Mouse (Mus musculus) spleen, postnatal 10 days (tissue): ENCODE data around the gene Azi2.

Experiments
- DNase-seq, 2 experiments: peaks; one replicate each; pipeline ENCODE4 v3.0.0; 2021 to 2022; ENCODE audit warnings: low spot score in 2 of 2

Azi2 gene

DNA sequence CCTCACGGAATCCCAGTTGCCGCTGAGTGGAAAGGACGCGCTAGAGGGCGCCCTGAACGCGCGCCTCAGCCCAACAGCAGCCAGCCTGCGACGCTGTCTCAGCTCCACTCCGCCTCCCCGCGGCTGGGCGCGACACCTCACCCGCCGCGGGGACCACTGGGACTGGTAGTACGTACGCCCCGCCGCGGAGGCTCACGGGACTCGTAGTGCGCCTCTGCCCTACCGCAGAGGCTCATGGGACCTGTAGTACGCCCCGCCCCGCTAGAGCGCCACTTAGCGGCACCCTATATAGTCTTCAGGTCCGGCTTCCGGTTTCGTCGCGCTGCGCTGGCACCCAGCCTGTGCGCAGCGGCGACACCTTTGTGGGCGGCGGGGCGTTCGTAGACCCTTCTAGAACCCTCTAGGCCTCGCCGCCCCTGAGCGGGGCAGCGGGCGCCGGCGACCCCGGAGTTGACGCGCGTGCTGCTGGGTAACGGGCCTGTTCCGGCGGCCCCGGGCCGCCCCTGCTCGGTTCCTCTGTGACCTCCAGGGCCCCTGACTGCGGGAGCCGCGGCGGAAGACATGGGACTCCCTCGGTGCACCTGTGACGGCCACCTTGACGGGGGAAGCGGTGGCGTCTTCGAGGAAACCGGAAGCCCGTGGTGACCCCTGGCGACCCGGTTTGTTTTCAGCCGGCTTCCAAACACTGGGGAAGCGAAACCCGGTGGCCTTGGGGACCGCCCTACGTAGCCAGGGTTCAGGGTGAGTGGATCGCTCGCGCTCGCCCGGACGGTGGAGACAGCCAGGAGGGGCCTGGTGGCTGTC, at the start of gene Azi2:
Gene Azi2, plus strand, starts transcription at position 282 of the 804 bp plus-strand sequence.
- DNase-seq = peak; percentile 96 to 99

DNA sequence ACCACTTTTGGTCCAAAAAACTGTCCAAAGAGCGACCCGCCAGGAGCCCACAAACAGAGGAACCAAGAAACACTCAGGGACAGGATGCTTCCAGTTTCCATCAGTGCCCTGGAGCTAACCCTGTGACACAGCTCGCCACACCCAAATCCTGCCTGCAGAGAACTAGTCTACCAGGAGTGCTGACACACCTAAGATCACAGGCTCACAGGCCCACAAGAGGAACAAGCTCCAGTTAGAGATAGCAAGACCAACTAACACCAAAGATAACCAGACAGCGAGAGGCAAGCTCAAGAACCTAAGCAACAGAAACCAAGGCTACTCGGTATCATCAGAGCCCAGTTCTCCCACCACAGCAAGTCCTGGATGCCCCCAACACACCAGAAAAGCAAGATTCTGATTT, 43.7 kb upstream of the Azi2 start:
- no peak for DNase-seq

DNA sequence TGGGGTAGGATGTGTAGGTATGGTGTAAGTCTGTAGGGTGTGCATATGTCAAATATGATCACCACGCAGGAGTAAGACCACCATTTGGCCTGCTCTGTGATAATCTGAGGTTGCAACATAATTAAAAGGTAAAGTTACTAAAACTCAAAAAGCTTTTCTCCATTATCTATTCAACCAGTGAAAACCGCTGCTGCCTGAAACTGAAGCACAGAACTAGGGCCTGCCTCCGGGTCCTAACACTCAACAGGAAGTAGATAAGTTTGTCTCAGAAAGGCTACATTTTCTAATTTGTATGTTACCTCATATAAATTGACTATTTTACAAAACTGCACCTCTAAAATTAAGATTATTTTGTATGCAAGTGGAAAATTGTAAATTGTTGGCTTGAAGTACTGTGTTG, 38.8 kb upstream of the Azi2 start:
- DNase-seq = no peak

DNA sequence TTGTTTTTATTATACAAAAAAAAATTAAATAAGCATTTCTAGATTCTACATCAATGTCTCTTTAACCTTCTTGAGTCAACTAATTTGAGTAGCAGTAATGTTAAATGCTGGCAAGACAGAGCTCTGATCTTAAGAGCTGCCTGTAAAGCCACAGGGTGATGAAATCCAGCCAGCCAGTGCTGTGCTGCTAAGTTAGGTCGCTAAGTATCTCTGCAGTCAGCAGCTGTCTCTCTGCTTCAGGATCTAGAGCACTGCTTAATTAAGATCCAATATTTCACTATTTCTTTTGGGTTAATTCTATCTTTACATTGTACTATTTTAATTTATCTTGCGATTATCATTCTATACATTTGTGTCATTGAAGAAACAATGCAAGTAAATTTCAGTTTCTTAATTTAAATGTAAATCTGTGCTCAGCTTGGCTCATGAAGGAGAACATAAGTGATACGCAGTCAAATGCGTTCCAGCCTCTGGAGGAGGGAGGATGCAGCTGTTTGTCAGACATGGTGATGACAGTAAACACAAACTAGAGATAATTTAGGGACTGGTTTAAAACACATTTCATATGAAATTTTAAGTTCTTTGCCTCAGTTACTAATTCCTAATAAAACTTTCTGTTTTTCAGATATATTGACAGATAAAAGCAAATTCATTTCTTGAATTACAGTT, 36.9 kb upstream of the Azi2 start:
- no peak for DNase-seq

DNA sequence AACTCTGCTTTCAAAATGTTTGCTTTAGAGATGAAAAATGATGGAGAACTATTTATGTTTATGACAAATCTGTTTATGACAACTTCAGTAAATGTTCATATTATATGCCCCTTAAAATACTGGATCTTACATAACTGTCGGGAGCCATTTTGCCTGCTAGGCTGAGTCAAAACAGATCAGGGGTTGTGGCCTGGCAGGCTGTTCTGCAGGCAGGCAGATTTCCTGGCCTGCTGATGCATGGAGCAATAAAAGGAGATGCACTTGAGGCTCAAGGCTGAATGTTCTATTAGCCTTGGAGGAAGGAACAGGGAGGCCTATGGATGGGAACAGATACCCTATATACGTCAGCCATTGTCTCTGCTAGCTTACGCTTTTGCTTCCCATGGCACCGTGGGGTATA, 36.4 kb upstream of the Azi2 start:
- DNase-seq = no peak

DNA sequence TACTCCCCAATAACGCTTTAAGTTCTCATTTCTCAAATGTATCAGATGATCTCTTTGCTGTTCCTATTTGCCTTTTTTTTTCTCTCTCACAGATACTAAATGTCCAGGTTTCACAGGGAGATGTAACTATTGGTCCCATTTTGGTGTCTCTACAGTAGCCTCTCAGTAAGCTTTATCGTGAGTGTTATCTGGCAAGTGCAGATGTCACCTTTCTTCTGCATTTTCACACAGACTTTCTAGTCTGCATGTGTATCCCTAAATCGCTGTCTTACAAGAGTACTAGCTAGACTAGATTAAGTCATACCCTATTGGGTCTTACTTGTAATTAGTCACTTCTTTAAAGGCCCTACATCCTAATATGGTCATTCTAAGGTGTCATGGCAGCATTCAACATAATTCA, 27.4 kb upstream of the Azi2 start:
- no peak for DNase-seq

DNA sequence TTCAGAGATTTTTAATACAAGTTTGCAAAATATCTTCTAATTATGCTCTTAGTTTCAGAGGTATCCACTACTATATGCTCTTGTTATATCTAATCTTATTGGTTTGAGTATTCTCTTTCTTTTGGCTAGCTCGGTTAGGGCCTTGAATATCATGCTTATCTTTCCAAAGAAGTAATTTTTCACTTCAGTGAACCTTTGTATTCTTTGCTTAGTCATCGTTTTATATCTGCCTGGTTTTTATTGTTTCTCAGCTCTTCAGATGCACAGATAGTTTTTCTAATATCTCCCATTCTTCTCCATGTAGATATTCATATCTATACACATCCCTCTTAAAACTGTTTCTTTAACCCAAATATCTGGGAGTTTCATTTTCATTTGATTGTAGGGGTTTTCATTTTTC, 15.3 kb upstream of the Azi2 start:
- no peak for DNase-seq

DNA sequence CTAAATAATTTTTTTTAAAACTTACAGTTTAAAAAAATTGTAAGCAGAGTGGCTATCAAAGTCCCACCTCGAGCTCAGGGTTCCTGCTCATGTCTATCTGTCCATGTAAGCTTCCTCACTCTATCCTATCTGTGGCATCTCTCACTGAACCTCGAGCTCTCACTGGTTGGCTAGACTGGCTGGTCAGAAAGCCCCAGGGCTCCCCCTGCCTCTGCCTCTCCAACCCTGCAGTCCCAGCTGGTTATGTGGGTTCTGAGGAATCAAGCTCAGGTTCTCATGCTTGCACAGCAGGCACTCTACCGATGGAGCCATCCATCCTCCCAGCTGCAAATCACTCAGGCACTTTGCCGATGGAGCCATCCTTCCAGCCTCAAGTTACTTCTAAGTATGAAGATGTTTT, 10.8 kb upstream of the Azi2 start:
- no peak for DNase-seq

DNA sequence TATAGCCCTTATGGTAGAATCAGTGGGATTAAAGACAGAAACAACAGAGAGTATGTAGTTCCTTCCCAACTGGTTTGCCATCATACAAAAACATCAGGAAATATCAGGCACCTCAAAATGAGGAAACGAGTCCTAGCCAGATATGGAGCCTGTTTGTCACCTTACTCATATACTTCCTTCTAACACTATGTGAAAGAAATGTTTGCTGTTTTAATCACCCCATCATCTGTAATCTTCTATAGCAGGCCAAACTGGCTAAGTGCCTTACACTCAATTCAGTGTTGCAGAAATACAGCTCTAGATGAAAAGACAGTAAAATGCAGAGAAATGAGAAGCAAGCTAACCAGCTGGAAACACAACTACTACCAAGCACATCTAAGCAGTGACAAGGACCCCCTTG, 10.0 kb upstream of the Azi2 start:
- no peak for DNase-seq

DNA sequence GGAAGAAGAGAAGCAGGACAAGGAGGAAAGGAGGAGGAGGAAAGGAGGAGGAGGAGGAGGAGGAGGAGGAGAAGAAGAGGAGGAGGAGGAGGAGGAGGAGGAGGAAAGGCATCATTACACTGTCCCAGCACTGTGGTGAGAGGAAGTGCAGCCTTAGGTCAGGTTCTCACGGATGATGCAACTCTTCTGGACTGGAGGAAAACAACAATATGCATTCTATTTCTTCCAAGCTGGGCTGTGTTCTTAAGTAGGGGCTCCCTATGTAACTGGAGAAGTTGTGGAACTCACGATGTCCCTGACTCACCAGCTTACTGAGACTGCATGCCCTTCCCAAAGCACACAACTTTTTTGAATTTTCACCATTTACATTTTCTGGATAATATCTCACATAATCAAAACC, 8.6 kb upstream of the Azi2 start:
- DNase-seq = no peak

DNA sequence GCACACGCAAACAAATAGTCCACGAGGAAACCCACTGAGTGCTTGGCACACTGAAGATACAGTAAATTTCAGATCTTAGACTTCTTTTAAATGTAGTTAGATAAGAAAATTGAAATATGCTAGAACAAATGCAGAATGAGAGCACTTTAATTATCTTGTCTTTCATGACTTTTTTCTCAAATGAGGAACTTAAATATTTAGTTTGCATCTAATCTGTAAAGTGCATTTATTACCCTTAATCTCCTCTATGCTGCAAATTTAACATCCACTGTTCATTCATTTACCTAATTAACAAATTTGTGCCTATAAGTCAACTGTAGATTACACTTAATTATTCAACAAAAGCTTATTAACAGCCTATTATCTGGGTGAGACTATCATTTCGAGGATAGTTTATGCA, 5.3 kb upstream of the Azi2 start:
- no peak for DNase-seq

DNA sequence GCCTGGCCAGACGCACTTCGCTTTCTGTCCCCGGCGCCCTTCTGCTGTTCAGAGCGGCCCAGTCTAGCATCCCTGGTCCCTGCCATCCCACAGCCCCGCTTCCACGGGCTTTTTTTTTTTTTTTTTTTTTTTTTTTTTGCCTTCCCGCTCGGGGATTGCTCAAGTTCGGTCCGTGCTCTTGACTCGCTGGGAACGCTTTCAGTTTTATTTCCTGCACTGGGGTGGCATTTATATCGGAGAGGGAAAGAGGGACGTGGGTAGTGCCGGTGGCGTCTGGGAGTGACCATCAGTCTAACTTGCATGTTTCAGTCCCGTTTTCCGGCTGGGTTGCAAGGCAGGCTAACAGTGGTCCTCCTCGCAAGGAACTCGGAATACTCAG, 712 bp downstream of the Azi2 start:
- no peak for DNase-seq

DNA sequence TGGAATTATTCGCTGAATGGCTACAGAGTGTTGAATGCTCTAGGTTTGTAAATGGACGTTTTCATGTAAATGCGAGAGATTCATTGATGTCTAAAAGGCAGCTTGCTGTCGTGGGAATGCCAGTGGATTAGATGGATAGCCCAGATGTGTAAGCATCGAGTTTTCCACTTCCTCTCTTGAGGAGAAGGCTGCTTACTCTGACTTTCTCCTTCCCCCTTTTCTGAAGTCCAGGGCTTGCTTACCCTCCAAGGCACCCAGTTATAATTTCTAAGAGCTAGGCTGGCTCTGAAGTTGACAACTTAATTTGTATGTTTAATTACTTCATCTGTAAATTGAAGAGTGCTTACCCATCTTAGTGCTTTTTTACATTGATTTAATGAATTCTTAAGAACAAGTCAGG, 1.3 kb downstream of the Azi2 start:
- no peak for DNase-seq

DNA sequence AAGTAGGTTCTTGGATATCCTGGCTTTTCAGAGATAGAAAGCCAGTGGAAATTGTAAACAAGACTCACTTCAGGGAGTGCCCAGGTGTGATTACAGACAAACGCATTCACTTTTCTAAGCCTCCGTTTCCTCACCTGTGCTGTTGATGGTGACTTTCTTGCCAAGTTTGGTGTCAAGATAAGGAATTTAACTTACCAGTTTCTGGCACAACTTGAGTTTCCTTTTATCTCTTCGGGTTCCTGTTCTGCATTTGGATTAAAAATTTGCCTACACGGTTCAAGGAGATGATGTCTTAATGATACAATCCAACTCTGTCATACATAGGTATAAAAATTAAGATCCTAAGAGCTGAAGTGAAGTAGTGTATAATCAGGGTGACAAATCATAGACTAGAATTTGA, 2.4 kb downstream of the Azi2 start:
- no peak for DNase-seq

DNA sequence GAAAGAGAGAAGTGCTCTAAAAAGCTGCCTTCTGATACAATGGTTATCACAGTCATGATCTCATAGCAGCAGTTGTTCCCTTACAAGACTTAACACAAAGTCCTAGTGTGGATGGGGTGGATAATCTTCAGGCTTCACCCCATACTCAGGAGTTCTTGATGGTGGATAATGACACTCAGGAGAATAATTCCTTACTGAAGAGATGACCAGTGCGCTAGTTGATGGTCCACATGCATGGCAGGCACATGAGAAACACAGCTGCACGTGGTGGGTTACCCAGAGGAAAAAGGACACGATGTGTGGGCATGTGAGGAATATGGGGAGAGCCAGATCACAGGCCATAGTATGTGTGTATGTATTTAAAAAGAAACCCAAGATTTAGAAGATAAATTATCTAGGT, 3.3 kb downstream of the Azi2 start:
- no peak for DNase-seq

DNA sequence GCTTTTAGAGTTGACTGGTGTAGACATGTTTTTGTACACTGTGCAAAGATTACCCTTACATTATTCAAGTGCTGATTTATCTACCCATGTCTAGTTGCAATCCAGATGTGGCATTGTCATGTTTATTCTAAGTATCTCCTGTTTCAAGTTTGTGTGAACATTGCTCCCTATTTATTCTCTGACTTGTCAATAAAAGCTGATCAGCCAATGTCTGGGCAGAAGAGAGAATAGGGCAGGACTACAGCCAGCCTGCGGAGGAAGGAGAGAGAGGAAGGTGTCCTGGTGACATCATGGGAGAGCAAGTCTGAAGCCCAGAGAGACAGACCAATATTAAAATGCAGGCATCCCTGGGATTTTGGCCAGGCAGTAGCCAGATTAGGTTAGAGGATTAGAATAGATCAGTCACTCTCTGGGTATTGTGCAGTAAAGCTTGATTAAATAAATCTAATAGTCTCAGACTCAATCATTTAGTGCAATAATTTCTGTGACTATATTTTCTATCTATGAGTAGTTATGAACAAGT, 4.8 kb downstream of the Azi2 start:
- no peak for DNase-seq

DNA sequence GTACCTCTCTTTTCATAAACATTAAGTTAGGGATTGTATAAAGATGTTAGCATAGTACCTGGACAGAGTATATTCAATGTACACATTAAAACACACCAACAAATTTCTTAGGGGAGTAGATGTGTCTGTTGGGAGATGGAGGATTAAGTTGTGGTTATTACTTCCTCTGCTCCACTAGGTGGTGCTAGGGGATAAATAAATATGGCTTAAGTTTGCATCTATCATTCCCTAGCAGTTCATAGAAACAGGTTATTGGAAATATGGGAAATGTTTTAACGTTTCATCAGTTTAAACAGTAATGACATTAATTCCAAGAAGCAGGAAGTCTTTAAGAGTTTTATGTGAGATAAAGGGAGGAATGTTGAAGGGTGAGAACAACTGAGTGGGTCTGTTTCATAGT, 13.0 kb downstream of the Azi2 start:
- no peak for DNase-seq

DNA sequence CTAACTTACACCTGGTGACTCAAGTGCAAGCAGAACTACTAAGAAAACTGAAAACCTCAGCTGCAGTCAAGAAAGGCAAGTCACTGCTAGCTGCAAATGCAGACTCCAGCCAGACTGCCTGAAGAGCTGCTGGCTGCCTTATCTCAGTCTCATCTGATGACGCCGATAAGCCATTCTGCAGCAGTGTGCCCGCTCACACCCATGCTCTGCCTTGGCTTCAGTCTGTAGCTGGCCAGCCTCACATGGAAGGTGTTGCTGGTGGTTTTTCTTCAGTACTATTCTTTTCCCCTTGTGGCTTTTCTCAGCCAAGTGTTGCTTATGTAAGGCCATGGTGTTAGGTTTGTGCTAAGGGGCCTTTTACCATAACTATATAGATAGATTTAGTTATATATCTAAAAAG, 18.8 kb downstream of the Azi2 start:
- no peak for DNase-seq

DNA sequence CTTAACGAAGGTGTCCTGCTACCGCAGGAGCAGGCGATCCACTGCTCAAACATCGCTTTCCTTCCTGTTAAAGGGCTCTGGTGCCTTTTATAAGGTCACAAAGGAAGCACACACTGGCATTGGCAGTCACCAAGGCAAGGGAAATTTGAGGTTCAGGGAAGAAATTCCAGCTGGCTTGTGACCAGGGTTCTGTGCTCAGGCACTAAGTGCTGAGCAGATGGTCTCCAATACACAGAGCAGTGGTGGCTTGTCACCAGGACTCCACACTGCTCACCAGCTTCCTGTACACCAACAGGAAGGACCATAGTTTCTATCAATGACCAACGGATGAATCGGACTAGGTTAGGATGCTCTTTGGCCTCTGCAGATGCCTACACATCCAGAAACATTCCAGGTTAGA, 30.1 kb downstream of the Azi2 start:
- no peak for DNase-seq

DNA sequence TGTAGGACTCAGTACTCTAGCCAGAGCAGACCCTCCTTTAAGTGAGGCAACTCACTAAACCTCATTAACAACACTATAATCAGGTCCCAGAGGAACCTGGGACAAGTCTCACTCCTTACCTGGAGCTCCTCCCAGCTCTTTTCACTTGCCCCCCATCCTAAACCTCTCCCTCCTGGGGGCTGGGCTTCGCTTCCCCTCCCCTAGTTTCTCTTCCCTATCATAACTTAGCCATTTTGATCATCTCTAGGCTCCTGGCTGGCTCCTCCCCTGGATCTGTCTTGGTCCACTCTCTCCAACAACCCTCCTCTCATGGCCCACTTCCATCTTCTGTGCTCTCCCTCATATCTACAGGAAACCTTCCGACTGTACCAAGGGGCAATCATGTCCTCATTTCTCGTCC, 31.0 kb downstream of the Azi2 start:
- no peak for DNase-seq

DNA sequence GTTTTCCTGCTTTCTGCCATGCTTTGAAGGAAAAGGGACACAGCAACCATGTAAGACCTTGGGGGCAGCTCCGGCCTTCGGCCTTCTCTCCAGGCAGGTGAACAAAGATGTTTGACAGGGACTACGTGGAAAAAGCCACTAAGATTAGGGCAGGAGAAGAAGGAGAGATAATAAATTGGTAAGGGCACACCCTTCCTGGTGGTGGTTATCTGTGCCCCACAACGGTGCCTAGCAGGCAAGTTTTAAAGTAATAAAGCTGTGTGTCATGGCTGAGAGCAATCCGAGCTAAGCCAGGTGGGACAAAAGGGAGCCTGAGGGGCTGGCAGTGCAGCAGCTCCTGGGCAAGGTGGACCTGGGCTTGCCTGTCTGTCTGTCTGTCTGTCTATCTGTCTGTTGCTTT, 31.8 kb downstream of the Azi2 start:
- no peak for DNase-seq

DNA sequence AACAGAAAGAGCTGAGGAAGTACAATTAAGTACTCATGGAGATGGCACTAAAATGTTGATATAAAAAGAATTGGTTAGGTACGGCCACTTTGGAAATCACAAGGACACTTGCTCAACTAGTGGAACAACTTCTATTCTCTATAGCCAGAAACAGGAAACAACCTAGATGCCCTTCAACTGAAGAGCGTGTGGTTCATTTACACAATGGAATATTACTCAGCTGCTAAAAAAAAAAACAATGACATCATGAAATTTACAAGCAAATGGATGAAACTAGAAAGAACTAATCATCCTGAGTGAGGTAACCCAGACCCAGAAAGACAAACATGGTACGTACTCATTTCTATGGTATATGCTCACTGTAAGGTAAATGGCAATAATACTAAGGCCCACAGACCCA, 33.1 kb downstream of the Azi2 start:
- no peak for DNase-seq

DNA sequence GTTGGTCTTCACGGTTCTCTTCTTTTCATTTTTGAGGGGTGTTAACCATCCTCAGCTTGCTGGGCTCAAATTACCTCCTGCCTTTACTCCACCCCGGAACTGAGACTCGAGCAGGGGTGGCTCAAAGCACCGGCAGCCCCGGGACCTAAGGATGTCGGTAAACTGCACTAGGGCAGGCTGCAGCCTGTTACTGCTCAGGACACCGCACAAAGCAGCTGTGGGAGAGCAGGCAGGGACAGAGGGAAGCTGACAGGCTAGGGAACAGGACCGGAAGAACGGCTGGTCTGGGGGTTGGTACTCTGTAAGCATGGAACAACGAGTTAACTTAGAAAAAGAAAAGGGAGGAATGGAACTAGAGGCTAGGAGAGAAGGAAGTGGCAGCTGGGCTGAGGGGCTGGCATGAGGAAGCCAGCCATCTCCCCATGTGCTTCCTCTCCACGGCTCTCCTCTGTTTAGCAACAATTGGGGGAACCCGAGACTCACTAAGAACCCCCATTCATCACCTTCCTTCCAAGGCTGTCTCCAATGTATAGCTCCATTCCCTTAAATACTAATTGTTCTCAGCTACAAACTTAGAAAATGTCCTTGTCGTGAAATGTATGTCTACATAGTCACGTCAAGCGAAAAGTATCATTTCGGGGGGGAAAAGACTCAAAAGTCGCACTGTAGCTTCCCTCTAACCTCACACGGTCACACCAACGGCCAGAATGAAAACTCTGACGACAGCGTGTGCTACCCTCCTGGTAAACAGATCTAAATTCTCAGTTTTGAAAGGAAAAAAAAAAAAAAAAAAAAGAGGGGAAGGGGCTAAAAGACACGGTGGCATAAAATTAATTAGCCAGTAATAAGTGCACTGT, 42.5 kb downstream of the Azi2 start:
- no peak for DNase-seq
